Mouse (Mus musculus) left cerebral cortex, adult 8-10 months (tissue): ENCODE data around the gene Cldn10. TPM values are rescaled to one million over a fixed set of nuclear protein-coding genes. Genes with fewer than 3 reads are reported as not detected.
"Not testable (repeated sequence)": the region's sequence is repeated elsewhere in the genome, so short reads cannot be mapped to it uniquely, and the experiment has no call there.

Experiments used
- DNase-seq, 2 experiments: peaks; one replicate each; pipeline ENCODE4 v3.0.0; 2022; ENCODE audit warnings: low spot score in 2 of 2
- total RNA-seq, 4 experiments: library from RNA; stranded (reverse); gene quantifications; 2 replicates each; pipeline ENCODE4 v1.2.4; 2022

Cldn10 gene
- total RNA-seq, 4 experiments from 2014 or later: 21.3 to 33.1 (median 30.4) TPM

- DNase-seq: no peak
These were observed 6.1 kb upstream of the Cldn10 start for GRCm38 (mm10) chr14:118781601-118782000.

DNA sequence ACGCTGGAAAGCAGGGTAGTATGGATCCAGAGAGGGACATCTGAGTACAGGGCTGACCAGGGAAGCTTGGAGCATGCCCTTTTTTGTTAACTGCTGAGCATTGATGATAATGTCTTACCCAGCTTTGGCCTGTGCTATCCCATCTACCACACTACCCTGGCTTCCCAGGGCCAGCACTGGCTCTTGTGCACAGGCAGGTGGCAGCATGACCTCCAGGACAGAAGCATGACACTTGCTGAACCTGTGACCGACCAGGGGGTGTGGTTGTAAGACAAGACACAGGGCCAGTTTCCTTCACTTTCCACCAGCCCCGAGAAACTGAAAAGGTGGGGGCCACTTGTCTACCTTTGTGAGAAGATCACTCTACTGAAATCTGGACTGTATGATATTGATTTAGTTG lies 5.5 kb upstream of the Cldn10 start:
- DNase-seq: no peak

GRCm38 (mm10) chr14:118783326-118783935 lies 4.3 kb upstream of the Cldn10 start:
- no peak for DNase-seq

DNA sequence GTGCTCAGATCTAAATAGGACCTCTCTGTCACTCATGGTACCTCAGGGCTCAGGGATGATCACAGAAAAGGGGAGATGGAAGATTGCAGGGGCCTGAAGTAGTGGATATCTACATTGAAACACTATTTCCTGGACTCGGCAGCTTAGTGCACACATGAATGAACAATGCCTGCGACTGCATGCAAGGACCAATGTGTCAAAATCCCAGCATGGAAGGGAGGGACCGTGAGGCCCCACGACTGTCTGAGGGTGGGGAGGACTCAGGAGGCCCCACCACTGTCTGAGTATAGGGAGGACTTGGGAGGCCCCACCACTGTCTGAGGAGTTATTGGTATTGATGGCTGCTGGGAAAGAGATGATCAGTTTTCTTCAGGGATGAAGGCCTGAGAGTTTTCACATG lies 2.5 kb downstream of the Cldn10 start:
- no peak for DNase-seq

DNA sequence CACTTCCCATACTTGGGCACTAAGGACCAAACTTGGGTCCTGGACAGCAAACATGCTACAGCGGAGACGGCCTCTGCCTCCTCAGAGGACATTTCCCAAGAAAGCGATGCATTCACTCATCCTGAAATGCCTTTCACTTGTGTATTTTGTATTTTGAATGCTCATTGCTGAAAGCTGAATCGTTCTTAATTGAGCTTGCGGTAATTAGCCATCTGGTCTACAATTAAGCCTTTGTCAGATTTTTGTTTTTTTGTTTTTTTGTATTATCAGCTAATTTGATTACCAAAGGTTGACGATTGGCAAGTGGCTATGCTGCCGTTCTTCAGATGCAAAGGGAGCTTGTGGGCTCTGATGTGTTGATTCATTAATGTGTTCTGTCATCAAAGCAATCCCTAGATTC lies 5.2 kb downstream of the Cldn10 start:
- DNase-seq: no peak

DNA sequence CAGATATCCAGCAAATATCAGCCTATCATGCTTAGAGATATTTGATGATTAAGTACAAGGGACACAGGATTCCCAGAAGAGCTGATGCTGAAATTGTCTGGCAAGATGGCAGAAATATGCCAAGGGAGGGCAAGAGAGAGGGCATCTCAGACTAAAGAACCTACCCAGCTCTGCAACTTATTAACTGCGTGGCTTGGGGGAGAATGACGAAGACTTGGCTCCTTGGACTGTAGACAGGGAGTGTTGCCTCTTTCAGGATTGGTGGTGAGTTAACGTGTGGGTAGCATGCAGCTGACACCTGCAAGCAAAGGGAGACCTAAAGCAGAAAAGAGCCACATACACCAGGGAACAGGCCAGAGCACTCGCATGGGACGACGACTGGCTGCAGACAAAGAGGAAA lies 5.7 kb downstream of the Cldn10 start:
- DNase-seq: no peak

GRCm38 (mm10) chr14:118794196-118794595 lies 6.5 kb downstream of the Cldn10 start:
- no peak for DNase-seq

DNA sequence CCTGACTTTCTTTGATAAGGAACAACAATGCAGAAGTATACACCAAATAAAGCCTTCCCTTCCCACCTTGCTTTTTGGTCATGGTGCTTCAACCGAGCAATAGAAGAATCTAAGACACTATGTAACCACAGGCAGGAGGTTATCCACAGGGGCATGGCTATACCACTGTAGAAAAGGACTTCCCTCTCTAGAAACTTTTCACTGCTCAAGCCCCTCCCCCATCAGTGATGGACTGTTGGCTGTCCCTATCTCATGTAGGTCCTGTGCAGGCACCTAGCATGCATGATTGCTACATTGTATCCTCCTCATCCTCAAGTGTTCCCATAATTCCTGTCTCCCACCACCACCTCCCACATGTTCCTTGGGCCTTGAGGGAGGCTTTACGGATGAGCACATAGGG lies 7.2 kb downstream of the Cldn10 start:
- DNase-seq: no peak

DNA sequence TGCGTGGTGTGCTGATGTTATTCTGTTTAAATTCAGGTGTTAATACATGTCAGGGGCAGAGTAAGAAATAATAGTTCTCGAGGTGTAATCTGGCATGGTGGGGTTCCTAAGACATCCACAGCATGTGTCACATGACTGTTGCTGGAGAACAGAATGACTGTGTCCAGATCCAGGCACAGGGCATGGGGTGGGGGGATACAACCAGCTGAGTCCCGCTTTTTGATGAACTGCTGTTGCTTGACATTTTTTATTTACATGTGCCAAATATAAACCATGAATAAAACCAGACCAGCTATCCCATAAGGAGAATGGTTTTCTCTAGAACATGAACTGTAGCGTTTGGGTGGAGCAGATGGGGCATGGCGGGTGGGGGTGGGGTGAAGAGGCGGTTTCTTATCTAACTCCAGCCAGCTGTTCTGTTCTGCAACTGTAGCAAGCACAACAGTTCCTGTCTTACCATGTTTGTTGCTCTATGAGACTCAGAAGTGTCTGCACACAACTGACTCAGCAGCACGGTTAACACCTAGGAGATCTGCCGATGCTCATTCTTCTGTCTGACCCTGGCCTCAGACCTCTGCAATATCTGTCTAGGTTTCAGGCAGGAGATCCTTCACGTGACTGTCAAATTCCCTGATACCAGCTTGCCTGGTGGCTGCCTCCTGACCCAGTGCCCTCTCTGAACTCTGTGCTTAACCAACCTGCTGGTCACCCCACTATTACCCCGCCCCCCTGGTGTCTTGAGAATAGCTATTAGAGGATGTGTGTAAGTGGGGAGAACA lies 8.4 kb downstream of the Cldn10 start:
- DNase-seq: no peak

GRCm38 (mm10) chr14:118796694-118797058 lies 9.0 kb downstream of the Cldn10 start:
- DNase-seq: no peak

- DNase-seq: no peak
These were observed 9.6 kb downstream of the Cldn10 start for GRCm38 (mm10) chr14:118797270-118797669.

- DNase-seq: no peak
These were observed 12.2 kb downstream of the Cldn10 start for GRCm38 (mm10) chr14:118799918-118800317.

- no peak for DNase-seq
These were observed 16.2 kb downstream of the Cldn10 start for GRCm38 (mm10) chr14:118803936-118804335.

GRCm38 (mm10) chr14:118804351-118804750 lies 16.6 kb downstream of the Cldn10 start:
- no peak for DNase-seq

DNA sequence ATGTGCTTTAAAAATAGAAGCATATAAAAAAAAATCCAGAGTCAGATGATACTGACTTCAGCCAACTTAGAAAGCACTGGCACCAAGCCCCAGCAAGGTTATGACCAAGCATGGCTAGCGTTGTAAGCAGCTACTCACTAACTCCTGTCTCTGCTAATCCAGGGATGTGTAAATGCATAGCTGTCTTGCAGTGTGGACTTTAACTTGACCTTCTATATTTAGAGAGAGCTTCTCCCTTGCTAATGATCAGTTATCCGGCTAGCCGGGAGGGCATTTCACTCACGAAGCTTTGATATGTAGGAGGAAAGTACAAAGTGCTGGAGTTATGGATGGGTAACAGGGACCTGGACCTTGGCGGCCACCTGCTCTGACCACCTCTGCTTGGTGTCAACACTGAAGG lies 19.9 kb downstream of the Cldn10 start:
- DNase-seq: no peak

DNA sequence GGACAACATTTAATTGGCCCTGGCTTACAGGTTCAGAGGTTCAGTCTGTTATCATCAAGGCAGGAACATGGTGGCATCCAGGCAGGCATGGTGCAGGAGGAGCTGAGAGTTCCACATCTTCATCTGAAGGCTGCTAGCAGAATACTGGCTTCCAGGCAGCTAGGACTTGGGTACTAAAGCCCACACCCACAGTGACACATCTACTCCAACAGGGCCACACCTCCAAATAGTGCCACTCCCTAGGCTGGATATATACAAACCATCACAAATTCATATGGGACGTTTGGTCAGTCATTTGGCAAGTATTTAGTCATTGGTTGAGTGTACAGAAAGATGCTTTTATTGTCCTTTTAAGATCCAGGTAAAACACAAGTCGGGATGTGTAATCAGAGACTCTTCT lies 20.5 kb downstream of the Cldn10 start:
- not testable (repeated sequence) for DNase-seq

- no peak for DNase-seq
These were observed 22.0 kb downstream of the Cldn10 start for GRCm38 (mm10) chr14:118809686-118810085.

DNA sequence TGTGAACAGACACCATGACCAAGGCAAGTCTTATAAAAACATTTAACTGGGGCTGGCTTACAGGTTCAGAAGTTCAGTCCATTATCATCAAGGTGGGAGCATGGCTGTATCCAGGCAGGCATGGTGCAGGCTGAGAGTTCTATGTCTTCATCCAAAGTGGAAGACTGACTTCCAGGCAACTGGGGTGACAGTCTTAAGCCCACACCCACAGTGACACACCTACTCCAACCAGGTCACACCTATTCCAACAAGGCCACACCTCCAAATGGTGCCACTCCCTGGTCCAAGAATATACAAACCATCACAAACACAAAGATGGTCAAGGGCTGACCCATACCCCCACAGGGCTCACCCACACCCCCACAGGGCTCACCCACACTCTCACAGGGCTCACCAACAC lies 23.5 kb downstream of the Cldn10 start:
- DNase-seq: not testable (repeated sequence)

- no peak for DNase-seq
These were observed 25.4 kb downstream of the Cldn10 start for GRCm38 (mm10) chr14:118813111-118813510.

DNA sequence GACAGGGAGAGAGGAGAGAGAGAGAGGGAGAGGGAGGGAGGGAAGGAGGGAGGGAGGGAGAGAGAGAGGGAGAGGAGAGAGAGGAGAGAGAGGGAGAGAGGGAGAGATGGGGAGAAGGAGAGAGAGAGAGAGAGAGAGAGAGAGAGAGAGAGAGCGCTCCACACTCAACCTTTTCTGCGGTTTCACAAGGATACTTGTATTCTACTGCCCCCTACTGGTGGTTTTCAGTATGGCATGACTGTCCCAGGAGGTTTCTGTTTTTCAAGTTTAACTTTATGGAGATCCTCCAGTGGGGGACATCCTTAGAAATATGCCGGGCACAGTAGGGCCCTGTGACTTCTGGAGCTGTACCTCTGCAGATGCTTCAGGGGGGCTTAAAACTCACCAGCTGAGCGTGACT lies 28.8 kb downstream of the Cldn10 start:
- no peak for DNase-seq

- DNase-seq: peak; percentile 21 to 33
These were observed 32.4 kb downstream of the Cldn10 start for GRCm38 (mm10) chr14:118820111-118820510.

GRCm38 (mm10) chr14:118822816-118823215 lies 35.1 kb downstream of the Cldn10 start:
- DNase-seq: no peak

DNA sequence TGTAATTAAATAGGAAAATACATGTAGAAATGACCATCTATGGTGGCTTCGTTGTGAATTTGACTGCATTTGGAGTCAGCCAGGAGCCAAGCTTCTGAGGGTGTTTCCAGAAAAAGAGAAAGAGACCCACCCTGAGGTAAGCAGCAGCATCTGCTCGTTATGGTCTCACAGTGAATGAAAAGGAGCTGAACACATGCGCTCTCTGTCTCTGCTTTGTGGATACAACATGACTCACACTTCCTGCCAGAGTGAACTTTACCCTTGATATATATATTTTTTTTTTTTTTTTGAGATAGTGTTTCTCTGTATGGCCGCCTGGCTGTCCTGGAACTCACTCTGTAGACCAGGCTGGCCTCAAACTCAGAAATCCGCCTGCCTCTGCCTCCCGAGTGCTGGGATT lies 35.6 kb downstream of the Cldn10 start:
- no peak for DNase-seq
